Mouse (Mus musculus): ENCODE results near the gene Aebp2.

- no peak for TF ChIP-seq CTCF (IDR thresholded peaks at IDR 0.05; ENCODE audit: low read depth)
- TF ChIP-seq EP300 (IDR thresholded peaks at IDR 0.05; ENCODE audit: low read depth), result no peak
These were observed 28.9 kb upstream of the Aebp2 start for GRCm38 (mm10) chr6:140593420-140594170.

Measured in heart, postnatal 0 days (tissue).